Mouse (Mus musculus) forebrain, embryonic 11.5 days (tissue): Measurements from ENCODE around the gene Nt5c. TPM values are rescaled to one million over a fixed set of nuclear protein-coding genes. Genes with fewer than 3 reads are reported as not detected.

ENCODE experiments used
- ATAC-seq: fragments of 200-750 bp; cut with Nextera tagmentation; replicated peaks from 2 replicates; pipeline ENCODE4 v1.8.0; 2017; ENCODE audit warnings: moderate TSS enrichment; ENCODE audit not compliant: low FRiP score
- DNase-seq: peaks from one replicate; pipeline ENCODE4 v3.0.0-alpha.2; 2017; ENCODE audit warnings: low spot score
- H3K27ac ChIP-seq: fragments of 300-500 bp; sonication (generic); 2 replicates; pipeline ENCODE4 v1.5.1; 2014; ENCODE audit warnings: low read depth, low read length
- H3K27me3 ChIP-seq: fragments of 300-500 bp; sonication (generic); 2 replicates; pipeline ENCODE4 v1.6.1; 2014; ENCODE audit warnings: mild to moderate bottlenecking, low read length, mixed read lengths; ENCODE audit not compliant: control insufficient read depth, insufficient read depth
- H3K36me3 ChIP-seq: fragments of 300-500 bp; sonication (generic); 2 replicates; pipeline ENCODE4 v1.6.1; 2014; ENCODE audit warnings: mild to moderate bottlenecking, low read length, moderate library complexity, mixed read lengths; ENCODE audit not compliant: control insufficient read depth, insufficient read depth
- H3K4me1 ChIP-seq: fragments of 300-500 bp; sonication (generic); replicated peaks from 2 replicates; pipeline ENCODE4 v1.6.1; 2014; ENCODE audit warnings: low read length, mixed read lengths; ENCODE audit not compliant: control insufficient read depth, insufficient read depth
- H3K4me2 ChIP-seq: fragments of 300-500 bp; sonication (generic); 2 replicates; pipeline ENCODE4 v1.6.1; 2014; ENCODE audit warnings: low read depth, mild to moderate bottlenecking, low read length, moderate library complexity, mixed read lengths; ENCODE audit not compliant: severe bottlenecking
- H3K4me3 ChIP-seq: fragments of 300-500 bp; sonication (generic); 2 replicates; pipeline ENCODE4 v1.5.1; 2014; ENCODE audit warnings: low read depth, low read length
- H3K9ac ChIP-seq: fragments of 300-500 bp; sonication (generic); 2 replicates; pipeline ENCODE4 v1.6.1; 2014; ENCODE audit warnings: low read length
- H3K9me3 ChIP-seq: fragments of 300-500 bp; sonication (generic); 2 replicates; pipeline ENCODE4 v1.6.1; 2016; ENCODE audit warnings: low read length, mixed read lengths; ENCODE audit not compliant: control insufficient read depth
- WGBS: fragments of 180-500 bp; shearing (Covaris S2); extraction: QIAGEN DNeasy Blood & Tissue Kit; methylation state at CpG from one replicate; pipeline ENCODE4 v1.1.7; 2014; 5-methylcytosine and 5-hydroxymethylcytosine counted together
- polyA plus RNA-seq: library from polyadenylated mRNA; unstranded; fragments of >200 nt; fragmentation: Nextera tagmentation; extraction: Ambion mirVana; gene quantifications from 2 replicates; pipeline ENCODE4 v1.2.1, GENCODE M21; 2014

The Nt5c gene
- polyA plus RNA-seq, 1 experiment from 2014 or later, result 72.6 TPM

DNA sequence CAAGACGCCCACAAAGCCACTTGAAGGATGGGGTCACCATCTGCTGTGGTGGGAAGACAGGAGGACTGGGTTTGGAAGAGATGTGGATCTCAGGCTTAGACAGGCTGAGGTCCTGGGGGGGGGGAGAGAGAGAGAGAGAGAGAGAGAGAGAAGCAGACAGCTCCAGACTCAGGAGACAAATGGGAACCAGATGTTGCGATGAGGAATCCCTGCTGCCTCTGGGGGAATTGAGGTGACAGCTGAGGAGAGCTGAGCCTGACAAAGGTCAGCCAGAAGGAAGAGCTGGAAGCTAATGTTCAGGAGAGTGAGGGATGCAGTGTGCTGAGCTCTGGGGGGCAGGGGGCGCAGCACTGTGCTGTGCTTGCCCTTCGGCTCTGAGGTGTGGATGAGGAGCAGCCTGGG is 24.4 kb downstream of the Nt5c start:
- H3K9me3 ChIP-seq, result no peaks in the 10 kb centered on the region
- 58% methylated on average over 4 of the region's 4 CpGs for WGBS
- H3K4me1 ChIP-seq, result no peaks in the 10 kb centered on the region
- ATAC-seq (no peak), DNase-seq (no peak)
- no peaks in the 10 kb centered on the region for H3K27me3 ChIP-seq
- H3K4me3 ChIP-seq, result no peak overlapping the region
- H3K9ac ChIP-seq, result no peak overlapping the region
- H3K4me2 ChIP-seq, result no peak overlapping the region
- H3K27ac ChIP-seq, result no peak overlapping the region
- H3K36me3 ChIP-seq, result no peaks in the 10 kb centered on the region

DNA sequence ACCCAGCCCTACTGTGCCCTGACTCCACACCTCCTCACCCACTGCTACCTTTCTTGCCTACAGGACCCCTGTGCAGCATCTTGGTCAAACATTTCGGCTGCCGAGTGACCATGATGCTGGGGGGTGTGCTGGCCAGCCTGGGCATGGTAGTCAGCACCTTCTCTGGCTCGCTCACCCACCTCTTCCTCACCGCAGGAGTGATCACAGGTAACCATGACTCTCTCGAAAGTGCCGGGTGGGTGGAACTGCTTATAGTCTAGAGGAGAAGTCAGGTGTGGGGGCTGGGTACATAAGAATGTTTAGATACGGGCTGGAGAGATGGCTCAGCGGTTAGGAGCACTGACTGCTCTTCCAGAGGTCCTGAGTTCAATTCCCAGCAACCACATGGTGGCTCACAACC is 26.8 kb downstream of the Nt5c start:
- Histone ChIP-seq H3K27me3 (no peaks in the 10 kb centered on the region), H3K4me2 (no peak overlapping the region), H3K9ac (no peak overlapping the region), H3K4me3 (no peak overlapping the region), H3K4me1 (no peaks in the 10 kb centered on the region), H3K27ac (no peak overlapping the region), H3K9me3 (no peaks in the 10 kb centered on the region), H3K36me3 (no peaks in the 10 kb centered on the region)
- ATAC-seq (no peak), DNase-seq (no peak)
- 90% methylated on average over 8 of the region's 8 CpGs for WGBS

DNA sequence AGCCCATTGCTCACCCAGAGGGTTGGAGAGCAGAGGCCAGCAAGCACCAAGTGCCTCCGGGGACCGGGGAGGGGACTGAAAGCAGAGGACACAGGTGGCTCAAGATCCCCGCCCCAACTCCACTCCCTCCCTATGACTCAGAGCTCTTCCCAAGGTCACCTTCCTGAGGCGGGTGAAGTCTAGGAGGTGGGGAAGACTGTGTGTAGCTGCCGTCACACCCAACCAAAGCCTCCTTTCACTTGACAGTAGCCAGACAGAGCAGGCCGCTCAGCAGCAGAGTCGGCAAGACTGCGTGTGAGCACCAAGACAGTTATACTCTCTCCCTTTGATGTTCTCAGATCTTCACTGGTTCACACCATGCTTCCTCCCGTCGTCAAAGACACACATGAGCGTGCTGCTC is 28.3 kb downstream of the Nt5c start:
- H3K4me3 ChIP-seq, result no peak overlapping the region
- no peak overlapping the region for H3K4me2 ChIP-seq
- H3K27ac ChIP-seq, result no peak overlapping the region
- H3K9me3 ChIP-seq, result no peaks in the 10 kb centered on the region
- no peaks in the 10 kb centered on the region for H3K27me3 ChIP-seq
- ATAC-seq (no peak), DNase-seq (no peak)
- H3K36me3 ChIP-seq, result no peaks in the 10 kb centered on the region
- H3K4me1 ChIP-seq, result no peaks in the 10 kb centered on the region
- no peak overlapping the region for H3K9ac ChIP-seq
- WGBS, result 80% methylated on average over 11 of the region's 11 CpGs

DNA sequence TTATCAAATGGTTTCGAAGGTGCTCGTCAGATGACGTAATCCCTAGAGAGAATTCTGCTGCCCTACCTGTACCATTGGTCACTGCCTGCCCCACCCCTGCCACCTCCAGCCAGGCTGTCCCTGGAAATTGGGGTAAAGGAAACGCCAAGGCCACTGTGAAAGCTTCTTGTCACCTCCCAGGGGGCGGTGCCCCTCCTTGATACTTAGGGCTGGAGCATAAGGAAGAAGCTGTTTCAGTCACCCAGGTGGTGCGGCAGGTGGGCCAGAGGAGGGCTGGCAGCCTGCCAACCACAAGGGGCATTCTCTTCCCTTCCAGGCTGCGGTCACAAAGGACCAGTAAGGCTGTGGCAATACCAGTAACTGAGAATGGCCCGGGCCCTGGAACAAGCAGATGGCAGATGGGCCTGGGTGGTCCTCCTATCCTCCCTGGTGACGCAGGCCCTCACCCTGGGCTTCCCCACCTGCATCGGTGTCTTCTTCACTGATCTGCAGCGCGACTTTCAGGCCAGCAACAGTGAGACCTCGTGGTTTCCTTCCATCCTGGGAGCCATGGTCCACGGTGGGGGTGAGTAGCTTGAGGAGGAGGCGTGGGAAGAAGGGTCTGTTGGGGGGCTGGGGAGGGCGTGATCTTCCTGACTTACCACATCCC is 29.3 kb downstream of the Nt5c start, which contains the start of gene Slc16a5:
Gene Slc16a5 (plus strand): TSS at position 232 of the 649 bp plus-strand sequence.
- Histone ChIP-seq H3K9ac (no peak within 1 kb of the TSS), H3K27ac (no peak within 1 kb of the TSS), H3K36me3 (no peaks in the 10 kb centered on the region), H3K4me1 (no peaks in the 10 kb centered on the region), H3K4me2 (no peak within 1 kb of the TSS), H3K9me3 (no peaks in the 10 kb centered on the region), H3K27me3 (no peaks in the 10 kb centered on the region), H3K4me3 (no peak within 1 kb of the TSS)
- WGBS, result 80% methylated on average over 16 of the region's 16 CpGs
- DNase-seq (no peak), ATAC-seq (no peak)

DNA sequence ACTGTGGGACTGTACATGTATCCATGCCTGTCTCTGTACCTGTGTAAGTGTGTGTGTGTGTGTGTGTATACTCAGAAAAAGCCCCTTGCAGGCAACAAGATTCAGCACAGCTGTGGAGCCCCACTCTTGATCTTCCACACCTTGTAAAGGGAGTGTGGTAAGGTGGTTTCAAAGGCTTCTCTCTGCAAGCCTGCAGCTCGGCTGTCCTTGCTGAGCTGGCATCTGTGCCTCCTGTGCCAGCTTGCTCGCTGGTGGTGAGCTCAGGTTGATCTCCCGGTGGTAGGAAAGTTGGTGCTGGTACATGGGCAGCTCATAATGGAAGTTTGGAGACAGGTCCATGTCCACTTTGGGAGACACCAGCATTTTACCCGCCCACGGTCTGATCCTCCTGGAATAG is 29.8 kb downstream of the Nt5c start:
- Histone ChIP-seq H3K9me3 (no peaks in the 10 kb centered on the region), H3K4me2 (no peak overlapping the region), H3K36me3 (no peaks in the 10 kb centered on the region), H3K4me1 (no peaks in the 10 kb centered on the region), H3K27me3 (no peaks in the 10 kb centered on the region), H3K9ac (no peak overlapping the region), H3K27ac (no peak overlapping the region), H3K4me3 (no peak overlapping the region)
- DNase-seq (no peak), ATAC-seq (no peak)
- WGBS, result 78% methylated on average over 5 of the region's 5 CpGs

DNA sequence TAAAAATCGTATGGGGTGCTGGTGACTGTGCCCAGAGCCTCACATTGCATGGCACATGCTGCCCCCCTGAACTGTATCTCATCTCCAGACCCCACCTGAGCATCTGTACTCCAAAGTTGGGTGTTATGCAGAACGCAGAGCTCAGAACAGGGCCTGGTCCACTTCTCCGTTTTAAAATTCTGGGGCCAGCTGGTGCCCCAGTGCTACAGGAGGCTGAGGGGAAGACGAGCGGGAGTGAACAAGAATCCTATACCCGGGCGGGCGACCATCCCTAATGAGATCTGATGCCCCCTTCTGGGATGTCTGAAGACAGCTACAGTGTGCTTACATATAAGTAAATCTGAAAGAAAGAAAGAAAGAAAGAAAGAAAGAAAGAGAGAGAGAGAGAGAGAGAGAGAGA is 30.7 kb downstream of the Nt5c start:
- H3K4me2 ChIP-seq, result no peak overlapping the region
- H3K27ac ChIP-seq, result no peak overlapping the region
- WGBS, result 16% methylated on average over 8 of the region's 8 CpGs
- H3K36me3 ChIP-seq, result no peaks in the 10 kb centered on the region
- ATAC-seq (no peak), DNase-seq (no peak)
- no peaks in the 10 kb centered on the region for H3K4me1 ChIP-seq
- H3K4me3 ChIP-seq, result no peak overlapping the region
- no peaks in the 10 kb centered on the region for H3K9me3 ChIP-seq
- no peak overlapping the region for H3K9ac ChIP-seq
- H3K27me3 ChIP-seq, result no peaks in the 10 kb centered on the region

DNA sequence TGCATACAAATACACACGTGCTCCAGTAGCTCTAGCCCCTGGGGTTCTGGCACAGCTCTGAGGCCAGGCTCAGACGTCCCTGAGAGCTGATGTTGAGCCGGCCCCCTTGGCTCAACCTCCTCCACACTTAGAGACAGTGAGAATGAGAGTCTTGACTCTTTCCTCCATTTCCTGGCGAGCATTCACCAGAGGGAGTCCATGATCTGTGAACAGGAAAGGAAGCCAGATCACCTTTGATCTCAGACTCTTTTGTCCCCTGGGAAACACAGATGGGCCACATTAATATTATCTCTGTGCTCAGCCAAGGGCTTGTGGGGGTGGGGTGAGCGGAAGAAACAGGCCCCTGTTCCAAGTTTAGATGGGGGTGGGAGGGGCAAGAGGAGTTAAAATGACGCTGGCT is 34.3 kb downstream of the Nt5c start:
- Histone ChIP-seq H3K36me3 (no peaks in the 10 kb centered on the region), H3K4me3 (no peak overlapping the region), H3K27ac (no peak overlapping the region), H3K9me3 (no peaks in the 10 kb centered on the region), H3K4me1 (no peaks in the 10 kb centered on the region), H3K9ac (no peak overlapping the region), H3K27me3 (no peaks in the 10 kb centered on the region), H3K4me2 (no peak overlapping the region)
- ATAC-seq (no peak), DNase-seq (no peak)
- 43% methylated on average over 6 of the region's 6 CpGs for WGBS

DNA sequence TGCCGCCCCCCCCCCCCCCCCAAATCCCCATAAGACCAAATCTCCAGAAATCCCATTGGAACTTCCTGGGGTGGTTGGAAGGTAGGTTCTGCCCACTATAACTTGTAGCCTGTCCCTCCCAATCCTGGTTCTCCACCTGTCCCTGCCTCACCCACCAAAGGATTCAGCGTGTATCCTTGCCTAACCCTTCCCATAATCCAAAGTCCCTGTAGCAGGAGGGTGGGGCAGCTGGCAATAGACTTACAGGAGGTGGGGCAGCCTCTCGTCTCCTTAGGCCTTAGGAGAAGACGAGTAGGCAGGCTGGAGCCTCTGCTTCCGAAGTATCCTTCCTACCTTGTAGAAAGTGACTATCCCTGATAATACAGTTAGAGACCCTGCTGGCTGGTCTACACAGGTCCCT is 35.5 kb downstream of the Nt5c start:
- no peaks in the 10 kb centered on the region for H3K27me3 ChIP-seq

DNA sequence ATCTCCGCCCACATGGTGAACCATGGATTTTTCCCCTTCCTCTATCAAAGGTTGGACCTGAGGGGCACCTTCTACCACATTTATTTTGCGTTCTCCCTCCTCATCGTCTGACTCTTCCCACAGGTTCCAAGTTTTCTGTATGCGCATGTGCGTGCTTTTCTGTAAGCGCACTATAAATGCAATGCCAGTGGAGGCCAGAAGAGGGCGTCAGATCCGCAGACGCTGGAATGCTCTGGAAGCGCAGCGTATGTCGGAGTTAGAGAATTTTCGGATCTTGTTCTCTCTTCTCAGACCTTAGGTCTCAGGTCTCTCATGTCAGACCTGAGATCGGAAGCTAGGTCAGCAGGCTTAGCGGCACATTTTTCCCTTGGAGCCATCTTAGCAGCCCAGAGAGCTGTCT is 36.0 kb downstream of the Nt5c start:
- H3K4me3 ChIP-seq, result no peak overlapping the region
- H3K36me3 ChIP-seq, result no peaks in the 10 kb centered on the region
- DNase-seq (no peak), ATAC-seq (no peak)
- H3K4me1 ChIP-seq, result no peaks in the 10 kb centered on the region
- no peaks in the 10 kb centered on the region for H3K9me3 ChIP-seq
- no peak overlapping the region for H3K9ac ChIP-seq
- no peaks in the 10 kb centered on the region for H3K27me3 ChIP-seq
- H3K4me2 ChIP-seq, result no peak overlapping the region
- H3K27ac ChIP-seq, result no peak overlapping the region
- WGBS, result 86% methylated on average over 15 of the region's 15 CpGs

More for the DNA sequence above, 35.5 kb downstream of the Nt5c start:
- Histone ChIP-seq H3K36me3 (no peaks in the 10 kb centered on the region), H3K27ac (no peak overlapping the region), H3K4me2 (no peak overlapping the region), H3K9me3 (no peaks in the 10 kb centered on the region), H3K9ac (no peak overlapping the region), H3K4me3 (no peak overlapping the region), H3K4me1 (no peaks in the 10 kb centered on the region)
- DNase-seq (no peak), ATAC-seq (no peak)
- 95% methylated on average over 5 of the region's 5 CpGs for WGBS
